Mouse (Mus musculus) midbrain, embryonic 16.5 days (tissue): ENCODE data around the gene Phactr1. TPM values are rescaled to one million over a fixed set of nuclear protein-coding genes. Genes with fewer than 3 reads are reported as not detected.
"Not testable (repeated sequence)": the region's sequence is repeated elsewhere in the genome, so short reads cannot be mapped to it uniquely, and the experiment has no call there.

Source experiments
- ATAC-seq: fragments of 200-750 bp; cut with Nextera tagmentation; 2 replicates; pipeline ENCODE4 v1.8.0; 2017; ENCODE audit warnings: moderate TSS enrichment
- H3K27ac ChIP-seq: fragments of 300-500 bp; sonication (generic); 2 replicates; pipeline ENCODE4 v1.5.1; 2014; ENCODE audit warnings: mild to moderate bottlenecking, low read length, mixed read lengths
- H3K27me3 ChIP-seq: fragments of 300-500 bp; sonication (generic); 2 replicates; pipeline ENCODE4 v1.6.1; 2014; ENCODE audit warnings: low read depth, low read length, mixed read lengths; ENCODE audit not compliant: control insufficient read depth, insufficient read depth
- H3K36me3 ChIP-seq: fragments of 300-500 bp; sonication (generic); 2 replicates; pipeline ENCODE4 v1.6.1; 2014; ENCODE audit warnings: mild to moderate bottlenecking, low read length, moderate library complexity, mixed read lengths; ENCODE audit not compliant: control insufficient read depth, insufficient read depth
- H3K4me1 ChIP-seq: fragments of 300-500 bp; sonication (generic); 2 replicates; pipeline ENCODE4 v1.6.1; 2014; ENCODE audit warnings: mild to moderate bottlenecking, low read length, mixed read lengths; ENCODE audit not compliant: control insufficient read depth, insufficient read depth
- H3K4me2 ChIP-seq: fragments of 300-500 bp; sonication (generic); 2 replicates; pipeline ENCODE4 v1.6.1; 2014; ENCODE audit warnings: mild to moderate bottlenecking, low read length, mixed read lengths
- H3K4me3 ChIP-seq: fragments of 300-500 bp; sonication (generic); 2 replicates; pipeline ENCODE4 v1.5.1; 2014; ENCODE audit warnings: low read depth, mild to moderate bottlenecking, low read length, moderate library complexity, mixed read lengths
- H3K9ac ChIP-seq: fragments of 300-500 bp; sonication (generic); 2 replicates; pipeline ENCODE4 v1.6.1; 2014; ENCODE audit warnings: low read depth, low read length, mixed read lengths
- H3K9me3 ChIP-seq: fragments of 300-500 bp; sonication (generic); replicated peaks from 2 replicates; pipeline ENCODE4 v1.6.1; 2014; ENCODE audit warnings: mild to moderate bottlenecking, low read length, mixed read lengths; ENCODE audit not compliant: control insufficient read depth, poor library complexity, severe bottlenecking
- WGBS: fragments of 180-500 bp; shearing (Covaris S2); extraction: QIAGEN DNeasy Blood & Tissue Kit; methylation state at CpG from one replicate; pipeline ENCODE4 v1.1.7; 2014; 5-methylcytosine and 5-hydroxymethylcytosine counted together
- polyA plus RNA-seq: library from polyadenylated mRNA; unstranded; fragments of >200 nt; fragmentation: Nextera tagmentation; extraction: Ambion mirVana; gene quantifications from 2 replicates; pipeline ENCODE4 v1.2.1, GENCODE M21; 2015

The Phactr1 gene
- polyA plus RNA-seq, 1 experiment from 2014 or later: 62.5 TPM

DNA sequence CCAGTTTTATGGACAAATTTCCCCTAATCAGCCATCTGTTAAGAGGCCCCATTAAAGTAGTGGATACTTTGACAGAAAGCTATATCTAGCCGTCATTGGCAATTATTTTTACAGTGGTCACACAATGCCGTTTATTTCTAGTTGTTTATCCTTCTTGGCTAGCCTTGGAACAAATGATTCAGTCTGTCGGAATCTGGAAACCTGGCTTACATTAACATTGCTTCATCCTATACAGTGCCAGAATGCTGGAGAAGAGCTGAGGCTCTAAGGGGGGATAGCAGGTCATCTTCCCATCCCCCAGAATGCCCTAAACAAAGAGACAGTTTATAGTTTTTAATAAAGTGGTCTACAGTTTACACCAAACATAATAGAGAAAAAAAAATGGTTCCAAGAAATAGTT, 257.4 kb downstream of the Phactr1 start:
- Histone ChIP-seq H3K27ac (no peak overlapping the region), H3K9ac (no peak overlapping the region), H3K36me3 (no peaks in the 10 kb centered on the region), H3K4me2 (no peak overlapping the region), H3K4me1 (peaks cover 7% of the 10 kb centered on the region), H3K4me3 (no peak overlapping the region), H3K9me3 (no peaks in the 10 kb centered on the region), H3K27me3 (no peaks in the 10 kb centered on the region)
- ATAC-seq: no peak
- WGBS: 89% methylated on average over 3 of the region's 3 CpGs

GRCm38 (mm10) chr13:42938346-42938745, 257.9 kb downstream of the Phactr1 start:
- Histone ChIP-seq H3K27ac (no peak overlapping the region), H3K27me3 (no peaks in the 10 kb centered on the region), H3K9me3 (no peaks in the 10 kb centered on the region), H3K4me2 (no peak overlapping the region), H3K4me3 (no peak overlapping the region), H3K36me3 (no peaks in the 10 kb centered on the region), H3K4me1 (peaks cover 7% of the 10 kb centered on the region), H3K9ac (no peak overlapping the region)
- WGBS: 89% methylated on average over 1 of the region's 1 CpGs
- ATAC-seq: no peak

DNA sequence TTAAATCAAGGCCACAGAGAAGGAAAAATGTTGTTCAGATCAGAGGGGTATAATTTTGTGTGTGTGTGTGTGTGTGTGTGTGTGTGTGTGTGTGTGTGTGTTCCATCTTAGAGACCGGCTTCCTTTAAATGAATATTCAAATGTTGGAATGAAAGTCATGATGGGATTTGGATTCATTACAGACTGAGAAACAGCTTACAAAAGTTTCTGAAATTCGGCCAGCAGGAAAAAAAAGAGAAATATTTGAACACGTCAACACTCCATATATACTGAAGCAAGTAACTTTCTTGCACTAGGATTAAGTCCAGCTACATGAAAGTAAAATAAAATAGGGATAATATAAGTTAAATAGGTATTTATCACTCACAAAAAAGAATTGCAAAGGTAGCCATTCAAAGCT, 259.8 kb downstream of the Phactr1 start:
- ATAC-seq: no peak
- WGBS: 93% methylated on average over 3 of the region's 3 CpGs

DNA sequence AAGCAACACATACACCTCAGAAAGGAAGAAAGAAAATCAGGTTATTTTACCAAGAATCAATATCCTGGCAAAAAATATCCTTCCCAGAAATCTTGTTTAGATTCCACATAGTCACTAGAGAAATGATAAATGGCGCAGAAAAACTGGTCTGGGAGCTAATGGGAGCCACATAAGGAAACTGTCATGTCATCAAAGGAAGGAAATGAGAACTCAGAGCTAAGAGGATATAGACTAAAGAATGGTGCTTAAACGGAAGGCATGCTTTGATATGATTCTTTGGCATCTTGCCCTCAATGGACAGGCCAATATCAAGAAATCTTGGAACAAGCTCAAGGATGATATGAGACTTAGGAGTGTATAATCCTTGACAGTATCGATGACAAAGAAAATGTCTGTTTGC, 263.7 kb downstream of the Phactr1 start:
- Histone ChIP-seq H3K4me2 (no peak overlapping the region), H3K27ac (no peak overlapping the region), H3K4me1 (no peaks in the 10 kb centered on the region), H3K9me3 (no peaks in the 10 kb centered on the region), H3K9ac (no peak overlapping the region), H3K4me3 (no peak overlapping the region), H3K27me3 (no peaks in the 10 kb centered on the region), H3K36me3 (no peaks in the 10 kb centered on the region)
- 67% methylated on average over 3 of the region's 3 CpGs for WGBS
- no peak for ATAC-seq

More for the DNA sequence above, 259.8 kb downstream of the Phactr1 start:
- Histone ChIP-seq H3K36me3 (no peaks in the 10 kb centered on the region), H3K4me1 (no peaks in the 10 kb centered on the region), H3K27me3 (no peaks in the 10 kb centered on the region), H3K9ac (no peak overlapping the region), H3K27ac (no peak overlapping the region), H3K9me3 (no peaks in the 10 kb centered on the region), H3K4me3 (no peak overlapping the region), H3K4me2 (no peak overlapping the region)

DNA sequence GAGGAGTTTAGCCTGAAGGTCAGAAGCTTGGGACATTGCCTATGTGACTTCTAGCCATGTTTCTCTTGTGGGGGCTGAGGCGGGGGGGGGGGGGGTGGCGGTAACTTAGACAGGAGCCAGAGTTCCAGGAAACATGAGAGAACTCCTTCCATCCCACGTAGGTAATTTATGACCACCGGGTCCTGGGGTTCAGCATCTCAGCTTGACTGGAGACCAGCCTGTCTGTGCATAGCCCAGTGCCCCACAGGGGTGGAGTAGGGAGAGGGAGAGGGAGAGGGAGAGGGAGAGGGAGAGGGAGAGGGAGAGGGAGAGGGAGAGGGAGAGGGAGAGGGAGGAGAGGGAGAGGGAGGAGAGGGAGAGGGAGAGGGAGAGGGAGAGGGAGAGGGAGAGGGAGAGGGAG, 264.8 kb downstream of the Phactr1 start:
- H3K9me3 ChIP-seq, H3K27me3 ChIP-seq, H3K4me1 ChIP-seq, ATAC-seq, H3K27ac ChIP-seq, H3K9ac ChIP-seq, H3K4me2 ChIP-seq, H3K36me3 ChIP-seq, H3K4me3 ChIP-seq: not testable (repeated sequence)
- 74% methylated on average over 2 of the region's 4 CpGs for WGBS

GRCm38 (mm10) chr13:42948717-42949265, 268.4 kb downstream of the Phactr1 start:
- no peaks in the 10 kb centered on the region for H3K9me3 ChIP-seq
- no peaks in the 10 kb centered on the region for H3K36me3 ChIP-seq
- no peak overlapping the region for H3K4me2 ChIP-seq
- no peak for ATAC-seq
- H3K27me3 ChIP-seq: no peaks in the 10 kb centered on the region
- 86% methylated on average over 10 of the region's 10 CpGs for WGBS
- no peak overlapping the region for H3K9ac ChIP-seq
- no peak overlapping the region for H3K27ac ChIP-seq
- no peak overlapping the region for H3K4me3 ChIP-seq
- H3K4me1 ChIP-seq: peaks cover 8% of the 10 kb centered on the region

DNA sequence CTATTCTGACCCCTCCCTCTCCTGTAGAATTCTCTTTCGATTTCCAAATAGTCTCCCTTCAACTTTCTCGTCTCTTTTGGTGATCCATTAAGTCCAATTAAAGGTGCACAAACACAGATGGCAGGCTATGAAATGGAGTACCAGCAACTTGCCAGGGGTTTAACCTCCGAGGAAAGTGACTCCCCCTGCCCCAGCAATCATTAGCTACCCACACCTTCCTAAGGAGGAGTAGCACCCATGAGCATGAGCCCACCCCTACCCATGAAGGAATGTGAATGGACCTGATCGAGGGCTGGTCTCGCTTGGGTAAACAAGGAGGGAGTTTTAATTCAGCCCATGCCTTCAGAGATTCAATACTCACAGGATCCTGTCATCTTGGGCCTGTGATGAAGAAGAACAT, 268.9 kb downstream of the Phactr1 start:
- no peak for ATAC-seq
- no peak overlapping the region for H3K4me2 ChIP-seq
- 76% methylated on average over 5 of the region's 5 CpGs for WGBS
- no peak overlapping the region for H3K4me3 ChIP-seq
- H3K9me3 ChIP-seq: no peaks in the 10 kb centered on the region
- H3K9ac ChIP-seq: no peak overlapping the region
- H3K27ac ChIP-seq: no peak overlapping the region
- no peaks in the 10 kb centered on the region for H3K36me3 ChIP-seq
- no peaks in the 10 kb centered on the region for H3K27me3 ChIP-seq
- H3K4me1 ChIP-seq: peaks cover 8% of the 10 kb centered on the region

DNA sequence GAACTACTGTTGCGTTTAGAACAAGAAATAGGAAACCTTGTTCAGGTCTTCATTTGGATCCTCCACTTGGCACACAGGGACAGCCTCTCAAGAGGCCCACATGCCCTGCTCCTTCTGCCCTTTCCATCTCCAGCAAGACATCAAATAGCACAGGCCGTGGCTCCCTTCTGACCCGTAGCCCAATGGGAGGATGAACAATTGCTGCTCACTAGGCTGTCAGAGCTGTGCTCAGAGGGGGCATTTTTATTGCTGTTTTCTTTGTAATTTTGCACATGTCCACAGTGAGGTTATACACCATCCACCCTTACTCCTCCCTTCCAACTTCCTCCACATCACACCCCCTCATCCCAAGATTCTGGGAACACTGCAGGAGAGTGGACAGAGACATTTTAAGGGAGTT, 269.6 kb downstream of the Phactr1 start:
- Histone ChIP-seq H3K27ac (no peak overlapping the region), H3K27me3 (no peaks in the 10 kb centered on the region), H3K4me3 (no peak overlapping the region), H3K36me3 (no peaks in the 10 kb centered on the region), H3K4me2 (no peak overlapping the region), H3K4me1 (peaks cover 8% of the 10 kb centered on the region), H3K9ac (no peak overlapping the region), H3K9me3 (no peaks in the 10 kb centered on the region)
- 86% methylated on average over 3 of the region's 3 CpGs for WGBS
- ATAC-seq: no peak

GRCm38 (mm10) chr13:42952037-42952721, 271.8 kb downstream of the Phactr1 start:
- Histone ChIP-seq H3K4me3 (no peak overlapping the region), H3K9me3 (no peaks in the 10 kb centered on the region), H3K4me2 (no peak overlapping the region), H3K4me1 (peaks cover 8% of the 10 kb centered on the region), H3K36me3 (no peaks in the 10 kb centered on the region), H3K9ac (no peak overlapping the region), H3K27ac (no peak overlapping the region), H3K27me3 (no peaks in the 10 kb centered on the region)
- no peak for ATAC-seq
- 75% methylated on average over 15 of the region's 15 CpGs for WGBS
